Mouse (Mus musculus) MEL (cell line): Measurements from ENCODE around the gene Gm20388. TPM values are rescaled to one million over a fixed set of nuclear protein-coding genes. Genes with fewer than 3 reads are reported as not detected.

Experiments used
- DNase-seq: peaks from one replicate; pipeline ENCODE4 v3.0.0; 2011; ENCODE audit warnings: low read depth, low spot score
- H3K27ac ChIP-seq: 2 replicates; pipeline ENCODE4 v1.5.1; 2012; ENCODE audit warnings: low read depth, mild to moderate bottlenecking, control low read depth, low read length, moderate library complexity; ENCODE audit not compliant: control insufficient read depth
- H3K27me3 ChIP-seq, 2 experiments: fragments of 150-350 bp in 1 of 2; sonication (generic) in 1 of 2; 2 replicates each; pipeline ENCODE4 v1.6.1; 2012; ENCODE audit warnings: low read length in 2 of 2, mild to moderate bottlenecking in 2 of 2, improper control_type of control experiment in 1 of 2, moderate library complexity in 1 of 2; ENCODE audit not compliant: insufficient read depth in 2 of 2, control insufficient read depth in 1 of 2
- H3K36me3 ChIP-seq, 2 experiments: 2 replicates each; pipeline ENCODE4 v1.6.1; 2012 to 2014; ENCODE audit warnings: low read length in 2 of 2, improper control_type of control experiment in 1 of 2, inconsistent platforms in 1 of 2, mild to moderate bottlenecking in 1 of 2; ENCODE audit not compliant: insufficient read depth in 2 of 2, control insufficient read depth in 1 of 2
- H3K4me1 ChIP-seq, 2 experiments: fragments of 150-350 bp in 1 of 2; sonication (generic) in 1 of 2; 2 replicates each; pipeline ENCODE4 v1.6.1; 2012; ENCODE audit warnings: low read length in 2 of 2, improper control_type of control experiment in 1 of 2, mild to moderate bottlenecking in 1 of 2; ENCODE audit not compliant: insufficient read depth in 2 of 2, control insufficient read depth in 1 of 2
- H3K4me3 ChIP-seq, 2 experiments: fragments of 150-350 bp in 1 of 2; sonication (generic) in 1 of 2; 2 replicates each; pipeline ENCODE4 v1.5.1; 2012; ENCODE audit warnings: low read depth in 2 of 2, low read length in 2 of 2, mild to moderate bottlenecking in 2 of 2, moderate library complexity in 2 of 2, control low read depth in 1 of 2, improper control_type of control experiment in 1 of 2; ENCODE audit not compliant: control insufficient read depth in 1 of 2, insufficient read depth in 1 of 2
- H3K79me2 ChIP-seq: 2 replicates; pipeline ENCODE4 v1.6.1; 2012; ENCODE audit warnings: mild to moderate bottlenecking, low read length, moderate library complexity; ENCODE audit not compliant: control insufficient read depth, poor library complexity, insufficient read depth
- H3K9ac ChIP-seq: 2 replicates; pipeline ENCODE4 v1.6.1; 2012; ENCODE audit warnings: low read depth, mild to moderate bottlenecking, control low read depth, low read length, moderate library complexity; ENCODE audit not compliant: control insufficient read depth, poor library complexity, severe bottlenecking
- H3K9me3 ChIP-seq: fragments of 150-350 bp; sonication (generic); replicated peaks from 2 replicates; pipeline ENCODE4 v1.6.1; 2012; ENCODE audit warnings: mild to moderate bottlenecking, low read length, improper control_type of control experiment, moderate library complexity; ENCODE audit not compliant: insufficient read depth
- BHLHE40 ChIP-seq: IDR thresholded peaks from 2 replicates; pipeline ENCODE4 v1.6.1; 2012; ENCODE audit warnings: low read depth, mild to moderate bottlenecking, inconsistent platforms, low read length, improper control_type of control experiment, borderline replicate concordance
- CTCF ChIP-seq, 3 experiments: IDR thresholded peaks in 2 of 3; conservative IDR thresholded peaks in 1 of 3; 2 replicates each; pipeline ENCODE4 v1.5.1; 2011 to 2012; ENCODE audit warnings: low read length in 3 of 3, low read depth in 2 of 3, mild to moderate bottlenecking in 2 of 3, improper control_type of control experiment in 1 of 3, inconsistent platforms in 1 of 3, mixed read lengths in 1 of 3, moderate library complexity in 1 of 3; ENCODE audit not compliant: control insufficient read depth in 1 of 3, insufficient read depth in 1 of 3, poor library complexity in 1 of 3, severe bottlenecking in 1 of 3
- E2F4 ChIP-seq: IDR thresholded peaks from 2 replicates; pipeline ENCODE4 v1.6.1; 2011; ENCODE audit warnings: low read depth, low read length, improper control_type of control experiment, borderline replicate concordance
- GATA1 ChIP-seq: IDR thresholded peaks from 2 replicates; pipeline ENCODE4 v1.6.1; 2011; ENCODE audit warnings: low read depth, low read length, improper control_type of control experiment
- KAT2A ChIP-seq: conservative IDR thresholded peaks from 2 replicates; pipeline ENCODE4 v1.6.1; 2012; ENCODE audit warnings: low read depth, low read length, improper control_type of control experiment, inconsistent platforms
- MAX ChIP-seq: IDR thresholded peaks from 2 replicates; pipeline ENCODE4 v1.6.1; 2011; ENCODE audit warnings: low read length, improper control_type of control experiment
- POLR2A ChIP-seq, 2 experiments: IDR thresholded peaks; 2 replicates each; pipeline ENCODE4 v1.6.1; 2011 to 2012; ENCODE audit warnings: low read length in 2 of 2, mild to moderate bottlenecking in 2 of 2, control low read depth in 1 of 2, improper control_type of control experiment in 1 of 2, low read depth in 1 of 2, moderate library complexity in 1 of 2; ENCODE audit not compliant: control insufficient read depth in 1 of 2, insufficient read depth in 1 of 2, poor library complexity in 1 of 2
- POLR2AphosphoS2 ChIP-seq: IDR thresholded peaks from 2 replicates; pipeline ENCODE4 v1.6.1; 2011; ENCODE audit warnings: low read length, improper control_type of control experiment
- POLR2AphosphoS5 ChIP-seq: IDR thresholded peaks from 2 replicates; pipeline ENCODE4 v1.6.1; 2012; ENCODE audit warnings: low read depth, borderline replicate concordance, mild to moderate bottlenecking, inconsistent platforms, low read length, moderate library complexity, mixed read lengths
- RCOR1 ChIP-seq: IDR thresholded peaks from 2 replicates; pipeline ENCODE4 v1.6.1; 2012; ENCODE audit warnings: low read depth, mild to moderate bottlenecking, inconsistent platforms, low read length, improper control_type of control experiment
- TBP ChIP-seq: IDR thresholded peaks from 2 replicates; pipeline ENCODE4 v1.8.0; 2011; ENCODE audit warnings: low read depth, low read length, improper control_type of control experiment
- USF2 ChIP-seq, 2 experiments: IDR thresholded peaks; 2 replicates each; pipeline ENCODE4 v1.6.1; 2011 to 2012; ENCODE audit warnings: improper control_type of control experiment in 2 of 2, low read length in 2 of 2, borderline replicate concordance in 1 of 2, inconsistent platforms in 1 of 2, low read depth in 1 of 2, mild to moderate bottlenecking in 1 of 2; ENCODE audit not compliant: insufficient read depth in 1 of 2
- ZC3H11A ChIP-seq: IDR thresholded peaks from 2 replicates; pipeline ENCODE4 v1.6.1; 2012; ENCODE audit warnings: low read depth, mild to moderate bottlenecking, inconsistent platforms, low read length, improper control_type of control experiment
- ZMIZ1 ChIP-seq: IDR thresholded peaks from 2 replicates; pipeline ENCODE4 v1.6.1; 2012; ENCODE audit warnings: low read depth, mild to moderate bottlenecking, inconsistent platforms, low read length, improper control_type of control experiment, moderate library complexity
- polyA plus RNA-seq, 2 experiments: library from polyadenylated mRNA; stranded (reverse) in 1 of 2; unstranded in 1 of 2; fragments of >175 nt in 1 of 2; fragments of >200 nt in 1 of 2; gene quantifications; 2 replicates each; pipeline versions ENCODE4 v1.2.1 to v1.2.4; 2012; ENCODE audit warnings: low replicate concordance in 2 of 2, low read depth in 1 of 2; ENCODE audit not compliant: insufficient read length in 2 of 2, insufficient read depth in 1 of 2, missing spikeins in 1 of 2
- total RNA-seq: library from RNA; depleted of rRNA; stranded (reverse); fragments of 300-350 nt; gene quantifications from 2 replicates; pipeline ENCODE4 v1.2.3, GENCODE M21; 2012

Gm20388 gene
- total and polyA plus RNA-seq, 3 experiments = 11.1 to 17.8 TPM; not detected in 1

GRCm38 (mm10) chr8:120577821-120578220 lies 667.2 kb downstream of the Gm20388 start:
- no peak overlapping the region for H3K4me3 ChIP-seq
- H3K27me3 ChIP-seq = no peaks in the 10 kb centered on the region
- H3K9me3 ChIP-seq = no peaks in the 10 kb centered on the region
- H3K79me2 ChIP-seq = no peaks in the 10 kb centered on the region
- H3K9ac ChIP-seq = no peak overlapping the region
- peaks cover 0 to 15% of the 10 kb centered on the region in 2 experiments; a peak in 2 of 4 replicates for H3K36me3 ChIP-seq
- no peak for DNase-seq
- no peak overlapping the region for H3K27ac ChIP-seq
- no peaks in the 10 kb centered on the region for H3K4me1 ChIP-seq
- no peak for TF ChIP-seq KAT2A

GRCm38 (mm10) chr8:120580336-120581000 lies 669.8 kb downstream of the Gm20388 start:
- no peak for DNase-seq
- Histone ChIP-seq H3K79me2 (no peaks in the 10 kb centered on the region), H3K27ac (no peak overlapping the region), H3K9me3 (no peaks in the 10 kb centered on the region), H3K9ac (no peak overlapping the region), H3K4me3 (no peak overlapping the region), H3K4me1 (no peaks in the 10 kb centered on the region), H3K36me3 (peaks cover 0 to 10% of the 10 kb centered on the region in 2 experiments; a peak in 2 of 4 replicates), H3K27me3 (no peaks in the 10 kb centered on the region)
- TF ChIP-seq BHLHE40 (no peak), POLR2A (IDR thresholded peaks at IDR 0.05; ENCODE audit: control insufficient read depth in 1 of 2, insufficient read depth in 1 of 2, low read depth in 1 of 2, low read length in 2 of 2, poor library complexity in 1 of 2) (peak in 1 of 2 experiments; percentile 45; a peak in 1 of 4 replicates), POLR2AphosphoS5 (0 out of 2 replicates have a peak, but pooled peaks have one; percentile 71), TBP (no peak), ZMIZ1 (peak; percentile 19; the same call in 1 of the 2 replicates), POLR2AphosphoS2 (peak; percentile 88)

GRCm38 (mm10) chr8:120581329-120581728 lies 670.7 kb downstream of the Gm20388 start:
- no peak overlapping the region for H3K9ac ChIP-seq
- no peak overlapping the region for H3K4me3 ChIP-seq
- TF ChIP-seq MAX = no peak
- TF ChIP-seq USF2 (IDR thresholded peaks at IDR 0.05; ENCODE audit: borderline replicate concordance in 1 of 2, insufficient read depth in 1 of 2, low read depth in 1 of 2, low read length in 2 of 2) = no peak
- TF ChIP-seq E2F4 = no peak
- no peak for TF ChIP-seq CTCF (IDR thresholded peaks at IDR 0.05 in 2 of 3, conservative IDR thresholded peaks at IDR 0.05 in 1 of 3; ENCODE audit: control insufficient read depth in 1 of 3, insufficient read depth in 1 of 3, low read depth in 2 of 3, low read length in 3 of 3, poor library complexity in 1 of 3, severe bottlenecking in 1 of 3)
- TF ChIP-seq ZC3H11A = no peak
- no peak for TF ChIP-seq RCOR1
- TF ChIP-seq GATA1 = no peak
- no peaks in the 10 kb centered on the region for H3K4me1 ChIP-seq
- no peaks in the 10 kb centered on the region for H3K27me3 ChIP-seq
- H3K27ac ChIP-seq = no peak overlapping the region
- no peaks in the 10 kb centered on the region for H3K79me2 ChIP-seq
- peaks cover 0 to 10% of the 10 kb centered on the region in 2 experiments; a peak in 2 of 4 replicates for H3K36me3 ChIP-seq
- H3K9me3 ChIP-seq = no peaks in the 10 kb centered on the region
- no peak for DNase-seq
